Mouse (Mus musculus): Measurements from ENCODE around the gene Itga11. TPM values are rescaled to one million over a fixed set of nuclear protein-coding genes. Genes with fewer than 3 reads are reported as not detected.

Itga11 gene
- polyA plus RNA-seq, 1 experiment from 2014 or later, result 1.4 TPM

GRCm38 (mm10) chr9:62668503-62668902, 9.1 kb upstream of the Itga11 start:
- H3K27me3 ChIP-seq (ENCODE audit: control insufficient read depth, insufficient read depth, low read length), result no peaks in the 10 kb centered on the region
- 88% methylated on average over 2 of the region's 4 CpGs for WGBS
- H3K9me3 ChIP-seq (ENCODE audit: control insufficient read depth, low read depth, low read length), result no peaks in the 10 kb centered on the region
- H3K4me2 ChIP-seq (replicated peaks; ENCODE audit: low read depth, low read length), result no peak overlapping the region
- H3K36me3 ChIP-seq (ENCODE audit: control insufficient read depth, insufficient read depth, low read length), result no peaks in the 10 kb centered on the region
- H3K4me1 ChIP-seq (ENCODE audit: control insufficient read depth, insufficient read depth, low read length), result peaks cover 13% of the 10 kb centered on the region
- H3K27ac ChIP-seq (ENCODE audit: low read length), result no peak overlapping the region
- no peak overlapping the region for H3K4me3 ChIP-seq (ENCODE audit: low read depth, low read length)
- ATAC-seq (ENCODE audit: insufficient number of reproducible peaks, insufficient read depth, low FRiP score, low read depth), result no peak
- H3K9ac ChIP-seq (replicated peaks; ENCODE audit: low read depth, low read length), result no peak overlapping the region

- no peaks in the 10 kb centered on the region for H3K36me3 ChIP-seq (ENCODE audit: control insufficient read depth, insufficient read depth, low read length)
- no peak overlapping the region for H3K9ac ChIP-seq (replicated peaks; ENCODE audit: low read depth, low read length)
- H3K9me3 ChIP-seq (ENCODE audit: control insufficient read depth, low read depth, low read length), result no peaks in the 10 kb centered on the region
- no peak overlapping the region for H3K4me3 ChIP-seq (ENCODE audit: low read depth, low read length)
- 0 out of 2 replicates have a peak, but pooled peaks cover 5% of the 10 kb centered on the region for H3K4me1 ChIP-seq (ENCODE audit: control insufficient read depth, insufficient read depth, low read length)
- peaks cover 6% of the 10 kb centered on the region; the same call in 1 of the 2 replicates for H3K27me3 ChIP-seq (ENCODE audit: control insufficient read depth, insufficient read depth, low read length)
- no peak overlapping the region for H3K27ac ChIP-seq (ENCODE audit: low read length)
- ATAC-seq (ENCODE audit: insufficient number of reproducible peaks, insufficient read depth, low FRiP score, low read depth), result no peak
- H3K4me2 ChIP-seq (replicated peaks; ENCODE audit: low read depth, low read length), result no peak overlapping the region
- WGBS, result 82% methylated on average over 7 of the region's 7 CpGs
These were observed 4.4 kb upstream of the Itga11 start for GRCm38 (mm10) chr9:62673241-62673640.

GRCm38 (mm10) chr9:62675172-62675571, 2.5 kb upstream of the Itga11 start:
- peaks cover 9% of the 10 kb centered on the region; the same call in 1 of the 2 replicates for H3K27me3 ChIP-seq (ENCODE audit: control insufficient read depth, insufficient read depth, low read length)
- 82% methylated on average over 1 of the region's 1 CpGs for WGBS
- no peak overlapping the region for H3K4me3 ChIP-seq (ENCODE audit: low read depth, low read length)
- H3K36me3 ChIP-seq (ENCODE audit: control insufficient read depth, insufficient read depth, low read length), result no peaks in the 10 kb centered on the region
- no peak overlapping the region for H3K4me2 ChIP-seq (replicated peaks; ENCODE audit: low read depth, low read length)
- H3K9ac ChIP-seq (replicated peaks; ENCODE audit: low read depth, low read length), result no peak overlapping the region
- H3K27ac ChIP-seq (ENCODE audit: low read length), result no peak overlapping the region
- H3K4me1 ChIP-seq (ENCODE audit: control insufficient read depth, insufficient read depth, low read length), result 0 out of 2 replicates have a peak, but pooled peaks cover 11% of the 10 kb centered on the region
- ATAC-seq (ENCODE audit: insufficient number of reproducible peaks, insufficient read depth, low FRiP score, low read depth), result no peak
- no peaks in the 10 kb centered on the region for H3K9me3 ChIP-seq (ENCODE audit: control insufficient read depth, low read depth, low read length)

- Histone ChIP-seq H3K27ac (ENCODE audit: low read length) (no peak overlapping the region), H3K27me3 (ENCODE audit: control insufficient read depth, insufficient read depth, low read length) (peaks cover 9% of the 10 kb centered on the region; the same call in 1 of the 2 replicates), H3K9ac (replicated peaks; ENCODE audit: low read depth, low read length) (0 out of 2 replicates have a peak overlapping the region, but pooled peaks have one; percentile 18), H3K4me2 (replicated peaks; ENCODE audit: low read depth, low read length) (peak overlapping the region; percentile 93), H3K36me3 (ENCODE audit: control insufficient read depth, insufficient read depth, low read length) (no peaks in the 10 kb centered on the region), H3K4me1 (ENCODE audit: control insufficient read depth, insufficient read depth, low read length) (0 out of 2 replicates have a peak, but pooled peaks cover 11% of the 10 kb centered on the region), H3K9me3 (ENCODE audit: control insufficient read depth, low read depth, low read length) (no peaks in the 10 kb centered on the region), H3K4me3 (ENCODE audit: low read depth, low read length) (peak overlapping the region; percentile 44)
- 9% methylated on average over 22 of the region's 22 CpGs for WGBS
- ATAC-seq (ENCODE audit: insufficient number of reproducible peaks, insufficient read depth, low FRiP score, low read depth), result no peak
These were observed 1.0 kb downstream of the Itga11 start for GRCm38 (mm10) chr9:62678550-62679155.

GRCm38 (mm10) chr9:62679398-62679797, 1.8 kb downstream of the Itga11 start:
- Histone ChIP-seq H3K36me3 (ENCODE audit: control insufficient read depth, insufficient read depth, low read length) (no peaks in the 10 kb centered on the region), H3K9ac (replicated peaks; ENCODE audit: low read depth, low read length) (no peak overlapping the region), H3K27me3 (ENCODE audit: control insufficient read depth, insufficient read depth, low read length) (peaks cover 9% of the 10 kb centered on the region; the same call in 1 of the 2 replicates), H3K4me3 (ENCODE audit: low read depth, low read length) (no peak overlapping the region), H3K27ac (ENCODE audit: low read length) (no peak overlapping the region), H3K4me1 (ENCODE audit: control insufficient read depth, insufficient read depth, low read length) (0 out of 2 replicates have a peak, but pooled peaks cover 11% of the 10 kb centered on the region), H3K9me3 (ENCODE audit: control insufficient read depth, low read depth, low read length) (no peaks in the 10 kb centered on the region), H3K4me2 (replicated peaks; ENCODE audit: low read depth, low read length) (no peak overlapping the region)
- ATAC-seq (ENCODE audit: insufficient number of reproducible peaks, insufficient read depth, low FRiP score, low read depth), result no peak
- WGBS, result 78% methylated on average over 4 of the region's 4 CpGs

GRCm38 (mm10) chr9:62684311-62684710, 6.7 kb downstream of the Itga11 start:
- 85% methylated on average over 7 of the region's 7 CpGs for WGBS
- Histone ChIP-seq H3K4me2 (replicated peaks; ENCODE audit: low read depth, low read length) (no peak overlapping the region), H3K36me3 (ENCODE audit: control insufficient read depth, insufficient read depth, low read length) (no peaks in the 10 kb centered on the region), H3K9me3 (ENCODE audit: control insufficient read depth, low read depth, low read length) (no peaks in the 10 kb centered on the region), H3K9ac (replicated peaks; ENCODE audit: low read depth, low read length) (no peak overlapping the region), H3K4me1 (ENCODE audit: control insufficient read depth, insufficient read depth, low read length) (no peaks in the 10 kb centered on the region), H3K27ac (ENCODE audit: low read length) (no peak overlapping the region), H3K4me3 (ENCODE audit: low read depth, low read length) (no peak overlapping the region), H3K27me3 (ENCODE audit: control insufficient read depth, insufficient read depth, low read length) (no peaks in the 10 kb centered on the region)
- ATAC-seq (ENCODE audit: insufficient number of reproducible peaks, insufficient read depth, low FRiP score, low read depth), result no peak

GRCm38 (mm10) chr9:62689748-62690147, 12.1 kb downstream of the Itga11 start:
- no peak for ATAC-seq (ENCODE audit: insufficient number of reproducible peaks, insufficient read depth, low FRiP score, low read depth)
- WGBS, result 84% methylated on average over 10 of the region's 10 CpGs
- Histone ChIP-seq H3K4me1 (ENCODE audit: control insufficient read depth, insufficient read depth, low read length) (no peaks in the 10 kb centered on the region), H3K4me3 (ENCODE audit: low read depth, low read length) (no peak overlapping the region), H3K27ac (ENCODE audit: low read length) (no peak overlapping the region), H3K27me3 (ENCODE audit: control insufficient read depth, insufficient read depth, low read length) (no peaks in the 10 kb centered on the region), H3K9ac (replicated peaks; ENCODE audit: low read depth, low read length) (no peak overlapping the region), H3K9me3 (ENCODE audit: control insufficient read depth, low read depth, low read length) (no peaks in the 10 kb centered on the region), H3K4me2 (replicated peaks; ENCODE audit: low read depth, low read length) (no peak overlapping the region), H3K36me3 (ENCODE audit: control insufficient read depth, insufficient read depth, low read length) (no peaks in the 10 kb centered on the region)

GRCm38 (mm10) chr9:62694054-62694453, 16.4 kb downstream of the Itga11 start:
- Histone ChIP-seq H3K9ac (replicated peaks; ENCODE audit: low read depth, low read length) (no peak overlapping the region), H3K27ac (ENCODE audit: low read length) (no peak overlapping the region), H3K36me3 (ENCODE audit: control insufficient read depth, insufficient read depth, low read length) (no peaks in the 10 kb centered on the region), H3K4me1 (ENCODE audit: control insufficient read depth, insufficient read depth, low read length) (no peaks in the 10 kb centered on the region), H3K9me3 (ENCODE audit: control insufficient read depth, low read depth, low read length) (no peaks in the 10 kb centered on the region), H3K27me3 (ENCODE audit: control insufficient read depth, insufficient read depth, low read length) (no peaks in the 10 kb centered on the region), H3K4me3 (ENCODE audit: low read depth, low read length) (no peak overlapping the region), H3K4me2 (replicated peaks; ENCODE audit: low read depth, low read length) (no peak overlapping the region)
- 81% methylated on average over 5 of the region's 5 CpGs for WGBS
- ATAC-seq (ENCODE audit: insufficient number of reproducible peaks, insufficient read depth, low FRiP score, low read depth), result no peak

GRCm38 (mm10) chr9:62695210-62695609, 17.6 kb downstream of the Itga11 start:
- Histone ChIP-seq H3K4me2 (replicated peaks; ENCODE audit: low read depth, low read length) (no peak overlapping the region), H3K36me3 (ENCODE audit: control insufficient read depth, insufficient read depth, low read length) (no peaks in the 10 kb centered on the region), H3K9ac (replicated peaks; ENCODE audit: low read depth, low read length) (no peak overlapping the region), H3K4me1 (ENCODE audit: control insufficient read depth, insufficient read depth, low read length) (no peaks in the 10 kb centered on the region), H3K27me3 (ENCODE audit: control insufficient read depth, insufficient read depth, low read length) (no peaks in the 10 kb centered on the region), H3K27ac (ENCODE audit: low read length) (no peak overlapping the region), H3K9me3 (ENCODE audit: control insufficient read depth, low read depth, low read length) (no peaks in the 10 kb centered on the region), H3K4me3 (ENCODE audit: low read depth, low read length) (no peak overlapping the region)
- WGBS, result 69% methylated on average over 9 of the region's 9 CpGs
- ATAC-seq (ENCODE audit: insufficient number of reproducible peaks, insufficient read depth, low FRiP score, low read depth), result no peak
